Mouse (Mus musculus): ENCODE data around the gene Dbndd1. TPM values are rescaled to one million over a fixed set of nuclear protein-coding genes. Genes with fewer than 3 reads are reported as not detected.

Gene Dbndd1
- total and polyA plus RNA-seq, 3 experiments, result 0.55 to 2.1 TPM; not detected in 1

GRCm38 (mm10) chr8:123504591-123505195 lies 10.6 kb downstream of the Dbndd1 start:
- DNase-seq (ENCODE audit: extremely low read depth), result no peak
- dilution Hi-C loops (cut with MboI; ENCODE audit: extremely low pct_ligation_motif_present, extremely low pct_unique_long_range_greater_than_20kb, low sequenced_read_pairs) (no loop called here), in situ Hi-C loops (cut with MboI; ENCODE audit: low pct_ligation_motif_present, low pct_unique_long_range_greater_than_20kb, low sequenced_read_pairs) (no loop called here)
- Histone ChIP-seq H3K27ac (ENCODE audit: insufficient read depth, low read depth) (no peak overlapping the region), H3K79me2 (replicated peaks; ENCODE audit: control insufficient read depth, extremely low read depth, insufficient read depth, poor library complexity, severe bottlenecking) (no peaks in the 10 kb centered on the region), H3K4me3 (replicated peaks in 1 of 3; ENCODE audit: low read depth in 2 of 3, low read length in 2 of 3, poor library complexity in 1 of 3) (no peak overlapping the region), H3K4me1 (ENCODE audit: control insufficient read depth in 1 of 2, insufficient read depth in 2 of 2) (no peaks in the 10 kb centered on the region), H3K27me3 (replicated peaks) (no peaks in the 10 kb centered on the region), H3K36me3 (replicated peaks in 1 of 2; ENCODE audit: control insufficient read depth in 1 of 2, insufficient read depth in 1 of 2, low read length in 1 of 2) (peaks cover 60 to 99% of the 10 kb centered on the region in 2 experiments), H3K9me3 (replicated peaks; ENCODE audit: low read length) (peaks cover 11% of the 10 kb centered on the region), H3K4me2 (ENCODE audit: insufficient read depth, low read depth, poor library complexity, severe bottlenecking) (no peak overlapping the region), H3K9ac (ENCODE audit: insufficient read depth, low read depth) (no peak overlapping the region)
- TF ChIP-seq ZKSCAN1 (IDR thresholded peaks at IDR 0.05; ENCODE audit: borderline replicate concordance, low read depth, low read length) (no peak), MAZ (IDR thresholded peaks at IDR 0.05; ENCODE audit: low read depth, low read length) (no peak), TBP (conservative IDR thresholded peaks at IDR 0.05; ENCODE audit: low read depth, low read length) (no peak), HCFC1 (IDR thresholded peaks at IDR 0.05; ENCODE audit: low read depth, low read length) (no peak), UBTF (IDR thresholded peaks at IDR 0.05; ENCODE audit: low read depth, low read length) (no peak), ELF1 (IDR thresholded peaks at IDR 0.05; ENCODE audit: low read depth, low read length) (no peak)

GRCm38 (mm10) chr8:123503801-123504467 lies 11.3 kb downstream of the Dbndd1 start:
- TF ChIP-seq E2F4 (IDR thresholded peaks at IDR 0.05; ENCODE audit: insufficient replicate concordance, low read depth, low read length) (no peak), USF2 (conservative IDR thresholded peaks at IDR 0.05; ENCODE audit: low read depth, low read length) (no peak), ETS1 (conservative IDR thresholded peaks at IDR 0.05; ENCODE audit: low read depth, low read length) (no peak), ZMIZ1 (IDR thresholded peaks at IDR 0.05; ENCODE audit: low read depth, low read length) (no peak), TBP (conservative IDR thresholded peaks at IDR 0.05; ENCODE audit: low read depth, low read length) (no peak), UBTF (IDR thresholded peaks at IDR 0.05; ENCODE audit: low read depth, low read length) (no peak), SMC3 (IDR thresholded peaks at IDR 0.05; ENCODE audit: low read depth, low read length) (no peak), CTCF (conservative IDR thresholded peaks at IDR 0.05 in 1 of 2, IDR thresholded peaks at IDR 0.05 in 1 of 2; ENCODE audit: low read depth in 2 of 2, low read length in 2 of 2) (peak in 1 of 2 experiments; percentile 34; a peak in 3 of 4 replicates)
- Histone ChIP-seq H3K36me3 (replicated peaks in 1 of 2; ENCODE audit: control insufficient read depth in 1 of 2, insufficient read depth in 1 of 2, low read length in 1 of 2) (peaks cover 64 to 99% of the 10 kb centered on the region in 2 experiments), H3K4me2 (ENCODE audit: insufficient read depth, low read depth, poor library complexity, severe bottlenecking) (no peak overlapping the region), H3K27ac (ENCODE audit: insufficient read depth, low read depth) (no peak overlapping the region), H3K79me2 (replicated peaks; ENCODE audit: control insufficient read depth, extremely low read depth, insufficient read depth, poor library complexity, severe bottlenecking) (no peaks in the 10 kb centered on the region), H3K4me1 (ENCODE audit: control insufficient read depth in 1 of 2, insufficient read depth in 2 of 2) (no peaks in the 10 kb centered on the region), H3K27me3 (replicated peaks) (no peaks in the 10 kb centered on the region), H3K9ac (ENCODE audit: insufficient read depth, low read depth) (no peak overlapping the region), H3K4me3 (replicated peaks in 1 of 3; ENCODE audit: low read depth in 2 of 3, low read length in 2 of 3, poor library complexity in 1 of 3) (no peak overlapping the region), H3K9me3 (replicated peaks; ENCODE audit: low read length) (peaks cover 11% of the 10 kb centered on the region)
- in situ Hi-C loops (cut with MboI; ENCODE audit: low pct_ligation_motif_present, low pct_unique_long_range_greater_than_20kb, low sequenced_read_pairs) (no loop called here), dilution Hi-C loops (cut with MboI; ENCODE audit: extremely low pct_ligation_motif_present, extremely low pct_unique_long_range_greater_than_20kb, low sequenced_read_pairs) (no loop called here)
- DNase-seq (ENCODE audit: extremely low read depth), result no peak
